Comparison of ENCODE assay signal across 11 mouse cellular contexts in the genomic region with DNA sequence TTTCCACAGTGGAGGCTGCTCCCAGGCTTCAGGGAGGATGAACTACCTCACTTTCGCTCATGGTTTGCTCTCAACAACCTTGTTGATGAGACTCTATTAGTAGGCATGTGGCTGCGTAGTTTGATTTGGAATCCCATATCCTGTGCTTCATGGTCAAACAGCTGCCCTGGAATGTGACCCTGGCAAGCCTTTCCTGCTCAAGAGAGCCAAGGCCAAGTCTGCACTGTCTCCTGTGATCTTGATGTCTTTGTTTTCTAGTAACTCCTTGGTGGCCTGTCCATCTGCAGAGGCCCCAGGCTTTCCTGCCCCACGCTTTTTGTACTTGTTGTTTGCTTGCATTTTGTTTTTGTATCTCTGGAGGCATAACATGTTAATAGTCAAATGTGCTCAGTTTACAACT. TPM values are rescaled to one million over a fixed set of nuclear protein-coding genes. Genes with fewer than 3 reads are reported as not detected.
DNase-seq lines count a peak whose midpoint lies in the region; ATAC-seq and TF ChIP-seq lines count a peak whose summit lies in the region.
"Had no signal": no experiment of that assay in that cellular context is flagged by ENCODE, and none has a peak within 500 bp of the region (broad histone marks: within the 10 kb centered on the region; RNA-seq: fewer than 3 reads in every experiment).

No protein-coding gene starts in this region.

- no peak overlapping the region for H3K27ac ChIP-seq in kidney, embryonic 16.5 days (ENCODE audit: low read length)
- H3K27ac ChIP-seq in midbrain, embryonic 15.5 days, result no peak overlapping the region
- H3K27ac ChIP-seq in intestine, postnatal 0 days (ENCODE audit: low read depth, low read length), result no peak overlapping the region

- H3K4me3 ChIP-seq in kidney, embryonic 16.5 days (ENCODE audit: low read length), result no peak overlapping the region
- H3K4me3 ChIP-seq in midbrain, embryonic 15.5 days, result no peak overlapping the region
- H3K4me3 ChIP-seq in intestine, postnatal 0 days (ENCODE audit: low read depth, low read length), result no peak overlapping the region

- no peak for TF ChIP-seq CTCF in intestine, postnatal 0 days (IDR thresholded peaks at IDR 0.05; ENCODE audit: low read depth)

- no peak for ATAC-seq in kidney, embryonic 16.5 days (ENCODE audit: low FRiP score, low TSS enrichment)
- no peak for ATAC-seq in midbrain, embryonic 15.5 days (replicated peaks)
- ATAC-seq in intestine, postnatal 0 days, result no peak

- no peak overlapping the region for H3K9ac ChIP-seq in kidney, embryonic 16.5 days (replicated peaks; ENCODE audit: low read length)
- H3K9ac ChIP-seq in midbrain, embryonic 15.5 days, result no peak overlapping the region
- H3K9ac ChIP-seq in intestine, postnatal 0 days (ENCODE audit: low read depth, low read length), result no peak overlapping the region

- no peaks in the 10 kb centered on the region for H3K36me3 ChIP-seq in kidney, embryonic 16.5 days (ENCODE audit: insufficient read depth, low read length)
- H3K36me3 ChIP-seq in midbrain, embryonic 15.5 days (replicated peaks), result no peaks in the 10 kb centered on the region
- H3K36me3 ChIP-seq in intestine, postnatal 0 days (ENCODE audit: control insufficient read depth, insufficient read depth), result no peaks in the 10 kb centered on the region

- intact Hi-C loops in gastrocnemius, postnatal 36 days (cut with DNase I), result no loop called here

- peak; percentile 58 for DNase-seq in kidney, adult 18-20 months
- DNase-seq in adrenal gland, adult 2 months, result peak; percentile 67
- DNase-seq in gastrocnemius, postnatal 36 days, result peak; percentile 36 to 43
- DNase-seq in lung, postnatal 14 days, result peak; percentile 55
- no peak for DNase-seq in urinary bladder, postnatal 25 days (ENCODE audit: low spot score)
- DNase-seq: cerebellum, adult 11-12 months; layer of hippocampus, postnatal 36 days; thymus, postnatal 14 days had no signal

- WGBS in kidney, embryonic 16.5 days, result 84% methylated on average over 3 of the region's 3 CpGs
- WGBS in midbrain, embryonic 15.5 days, result 88% methylated on average over 3 of the region's 3 CpGs
- WGBS in intestine, postnatal 0 days, result 78% methylated on average over 3 of the region's 3 CpGs

- H3K27me3 ChIP-seq in kidney, embryonic 16.5 days (ENCODE audit: insufficient read depth, low read length), result no peaks in the 10 kb centered on the region
- no peaks in the 10 kb centered on the region for H3K27me3 ChIP-seq in midbrain, embryonic 15.5 days (replicated peaks)
- no peaks in the 10 kb centered on the region for H3K27me3 ChIP-seq in intestine, postnatal 0 days (replicated peaks; ENCODE audit: control insufficient read depth, insufficient read depth, low read length)

- H3K9me3 ChIP-seq in kidney, embryonic 16.5 days (ENCODE audit: low read length), result no peaks in the 10 kb centered on the region
- H3K9me3 ChIP-seq in midbrain, embryonic 15.5 days, result no peaks in the 10 kb centered on the region
- H3K9me3 ChIP-seq in intestine, postnatal 0 days (ENCODE audit: control insufficient read depth), result no peaks in the 10 kb centered on the region

- H3K4me2 ChIP-seq in kidney, embryonic 16.5 days (replicated peaks; ENCODE audit: low read depth, low read length), result no peak overlapping the region
- H3K4me2 ChIP-seq in midbrain, embryonic 15.5 days, result no peak overlapping the region
- no peak overlapping the region for H3K4me2 ChIP-seq in intestine, postnatal 0 days (replicated peaks; ENCODE audit: low read depth)

- no peaks in the 10 kb centered on the region; the same call in 1 of the 2 replicates for H3K4me1 ChIP-seq in kidney, embryonic 16.5 days (ENCODE audit: insufficient read depth, low read length)
- no peaks in the 10 kb centered on the region for H3K4me1 ChIP-seq in midbrain, embryonic 15.5 days
- no peaks in the 10 kb centered on the region for H3K4me1 ChIP-seq in intestine, postnatal 0 days (replicated peaks; ENCODE audit: control insufficient read depth, insufficient read depth, low read length)

RNA-seq across cellular contexts. Expression of gene Fbln5, which starts 24.4 kb away (rescaled TPM):
- polyA plus RNA-seq in kidney, embryonic 16.5 days (2015; fragmentation: Nextera tagmentation; extraction: Ambion mirVana), result 135 and 143 TPM in 2 replicates
- 10 to 100 TPM; 63.0 to 64.3 TPM for total RNA-seq in adrenal gland, adult 2 months (2021)
- 29.1 and 29.6 TPM in 2 replicates for polyA plus RNA-seq in adrenal gland, adult 2 months (2012; rRNA removed)
- total RNA-seq in gastrocnemius, postnatal 36 days (2021), result 10 to 100 TPM; 15.2 to 16.0 TPM
- polyA plus RNA-seq in midbrain, embryonic 15.5 days (2015; fragmentation: Nextera tagmentation; extraction: Ambion mirVana), result 10.1 and 11.6 TPM in 2 replicates
- 38.1 and 39.0 TPM in 2 replicates for polyA plus RNA-seq in intestine, postnatal 0 days (2015; fragmentation: Nextera tagmentation; extraction: Ambion mirVana)
